Mouse (Mus musculus): ENCODE data around the gene Cdca7.

Cdca7 gene

GRCm38 (mm10) chr2:72475797-72476485, at the start of gene Cdca7:
Gene Cdca7, plus strand, starts transcription at chr2:72476159.
- in situ Hi-C loops (cut with MboI) = no loop called here

- in situ Hi-C loops (cut with MboI) = no loop called here
Observed at GRCm38 (mm10) chr2:72426776-72427175, 49.2 kb upstream of the Cdca7 start.

GRCm38 (mm10) chr2:72427288-72427687, 48.7 kb upstream of the Cdca7 start:
- in situ Hi-C loops (cut with MboI) = no loop called here

- in situ Hi-C loops (cut with MboI) = no loop called here
Observed at GRCm38 (mm10) chr2:72438941-72439533, 36.9 kb upstream of the Cdca7 start.

GRCm38 (mm10) chr2:72441010-72441409, 34.9 kb upstream of the Cdca7 start:
- in situ Hi-C loops (cut with MboI) = no loop called here

GRCm38 (mm10) chr2:72442825-72443224, 33.1 kb upstream of the Cdca7 start:
- in situ Hi-C loops (cut with MboI) = no loop called here

- in situ Hi-C loops (cut with MboI) = no loop called here
Observed at GRCm38 (mm10) chr2:72443960-72444359, 32.0 kb upstream of the Cdca7 start.

- in situ Hi-C loops (cut with MboI) = no loop called here
Observed at GRCm38 (mm10) chr2:72446106-72446505, 29.9 kb upstream of the Cdca7 start.

- in situ Hi-C loops (cut with MboI) = no loop called here
Observed at GRCm38 (mm10) chr2:72446615-72447014, 29.3 kb upstream of the Cdca7 start.

- in situ Hi-C loops (cut with MboI) = no loop called here
Observed at GRCm38 (mm10) chr2:72453563-72453962, 22.4 kb upstream of the Cdca7 start.

- in situ Hi-C loops (cut with MboI) = no loop called here
Observed at GRCm38 (mm10) chr2:72456189-72456588, 19.8 kb upstream of the Cdca7 start.

- in situ Hi-C loops (cut with MboI) = no loop called here
Observed at GRCm38 (mm10) chr2:72464376-72465014, 11.5 kb upstream of the Cdca7 start.

GRCm38 (mm10) chr2:72467604-72468003, 8.4 kb upstream of the Cdca7 start:
- in situ Hi-C loops (cut with MboI) = no loop called here

- in situ Hi-C loops (cut with MboI) = no loop called here
Observed at GRCm38 (mm10) chr2:72471415-72472070, 4.4 kb upstream of the Cdca7 start.

- in situ Hi-C loops (cut with MboI) = no loop called here
Observed at GRCm38 (mm10) chr2:72474531-72475287, 1.2 kb upstream of the Cdca7 start.

- in situ Hi-C loops (cut with MboI) = no loop called here
Observed at GRCm38 (mm10) chr2:72475423-72475796, 549 bp upstream of the Cdca7 start.

GRCm38 (mm10) chr2:72476486-72477211, 690 bp downstream of the Cdca7 start:
- in situ Hi-C loops (cut with MboI) = no loop called here

- in situ Hi-C loops (cut with MboI) = no loop called here
Observed at GRCm38 (mm10) chr2:72477221-72477620, 1.3 kb downstream of the Cdca7 start.

- in situ Hi-C loops (cut with MboI) = no loop called here
Observed at GRCm38 (mm10) chr2:72478176-72478575, 2.2 kb downstream of the Cdca7 start.

- in situ Hi-C loops (cut with MboI) = no loop called here
Observed at GRCm38 (mm10) chr2:72478921-72479320, 3.0 kb downstream of the Cdca7 start.

- in situ Hi-C loops (cut with MboI) = no loop called here
Observed at GRCm38 (mm10) chr2:72479818-72480217, 3.9 kb downstream of the Cdca7 start.

Data from mature B cell (primary cell).